Comparison of ENCODE assay signal across 10 mouse cellular contexts in the genomic region with DNA sequence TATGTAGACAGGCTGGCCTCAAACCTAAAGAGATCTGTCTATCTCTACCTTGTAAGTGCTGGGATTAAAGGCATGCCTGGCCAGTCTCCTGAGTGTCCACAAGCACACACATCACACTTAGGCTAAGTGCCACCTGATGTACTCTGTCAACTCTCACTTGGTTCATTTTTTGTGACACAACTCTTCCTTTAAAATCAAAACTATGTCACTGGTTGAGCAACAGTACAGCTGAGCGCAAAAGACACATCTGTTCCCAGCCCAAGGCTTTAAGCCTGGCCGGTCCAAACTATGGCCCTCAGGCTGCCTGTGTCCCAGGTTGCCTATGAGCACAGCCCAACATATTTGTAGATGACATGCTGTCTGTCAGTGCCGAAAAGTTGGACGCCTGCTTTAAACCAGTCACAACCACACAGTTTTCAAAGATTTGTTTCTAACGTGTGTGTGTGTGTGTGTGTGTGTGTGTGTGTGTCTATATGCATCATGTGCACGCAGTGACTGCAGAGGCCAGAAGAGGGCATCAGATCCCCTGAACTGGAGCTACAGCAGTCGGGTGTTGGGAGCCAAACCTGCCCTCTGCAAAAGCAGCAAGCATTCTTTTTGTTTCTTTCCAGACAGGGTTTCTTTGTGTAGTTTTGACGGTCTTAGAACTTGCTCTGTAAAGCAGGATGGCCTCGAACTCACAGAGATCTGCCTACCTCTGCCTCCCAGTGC. TPM values are rescaled to one million over a fixed set of nuclear protein-coding genes. Genes with fewer than 3 reads are reported as not detected.
DNase-seq lines count a peak whose midpoint lies in the region; ATAC-seq and TF ChIP-seq lines count a peak whose summit lies in the region.
"Had no signal": no experiment of that assay in that cellular context is flagged by ENCODE, and none has a peak within 500 bp of the region (broad histone marks: within the 10 kb centered on the region; RNA-seq: fewer than 3 reads in every experiment).

No protein-coding gene starts in this region.

- no peak overlapping the region for H3K9ac ChIP-seq in heart, adult 2 months (ENCODE audit: low read depth, low read length)
- H3K9ac ChIP-seq in liver, postnatal 0 days (replicated peaks), result no peak overlapping the region
- H3K9ac ChIP-seq in liver, embryonic 12.5 days, result no peak overlapping the region
- H3K9ac ChIP-seq in forebrain, embryonic 11.5 days (ENCODE audit: low read length), result no peak overlapping the region
- H3K9ac ChIP-seq: hindbrain, embryonic 12.5 days had no signal

- no peaks in the 10 kb centered on the region for H3K36me3 ChIP-seq in heart, adult 2 months (ENCODE audit: control insufficient read depth, insufficient read depth, low read length)
- peaks cover 11% of the 10 kb centered on the region for H3K36me3 ChIP-seq in liver, postnatal 0 days (replicated peaks; ENCODE audit: insufficient read depth, low read length)
- peaks cover 8% of the 10 kb centered on the region for H3K36me3 ChIP-seq in liver, embryonic 12.5 days
- peaks cover 13% of the 10 kb centered on the region for H3K36me3 ChIP-seq in splenic B cell, adult 2 months (ENCODE audit: control insufficient read depth, insufficient read depth, low read length, poor library complexity, severe bottlenecking)
- H3K36me3 ChIP-seq in forebrain, embryonic 11.5 days (ENCODE audit: control insufficient read depth, insufficient read depth, low read length), result no peaks in the 10 kb centered on the region

- no peak for TF ChIP-seq POLR2A in heart, adult 2 months (IDR thresholded peaks at IDR 0.05; ENCODE audit: insufficient read depth, low read depth, low read length)

- H3K4me1 ChIP-seq in heart, adult 2 months (ENCODE audit: control insufficient read depth, insufficient read depth, low read length), result peaks cover 24% of the 10 kb centered on the region
- peaks cover 26% of the 10 kb centered on the region for H3K4me1 ChIP-seq in liver, postnatal 0 days (ENCODE audit: insufficient read depth)
- H3K4me1 ChIP-seq in liver, embryonic 12.5 days, result 0 out of 2 replicates have a peak, but pooled peaks cover 6% of the 10 kb centered on the region
- no peaks in the 10 kb centered on the region for H3K4me1 ChIP-seq in forebrain, embryonic 11.5 days (replicated peaks; ENCODE audit: control insufficient read depth, insufficient read depth, low read length)

- 88% methylated on average over 9 of the region's 9 CpGs for WGBS in heart, adult 2 months
- 89% methylated on average over 9 of the region's 9 CpGs for WGBS in liver, postnatal 0 days (ENCODE audit: insufficient replicate concordance)
- 85% methylated on average over 9 of the region's 9 CpGs for WGBS in liver, embryonic 12.5 days (ENCODE audit: insufficient replicate concordance)
- WGBS in forebrain, embryonic 11.5 days, result 93% methylated on average over 9 of the region's 9 CpGs

- H3K9me3 ChIP-seq in liver, postnatal 0 days (ENCODE audit: low read length), result no peaks in the 10 kb centered on the region
- no peaks in the 10 kb centered on the region; the same call in 1 of the 2 replicates for H3K9me3 ChIP-seq in liver, embryonic 12.5 days (replicated peaks)
- H3K9me3 ChIP-seq in forebrain, embryonic 11.5 days (ENCODE audit: control insufficient read depth, low read length), result no peaks in the 10 kb centered on the region; the same call in 1 of the 2 replicates
- H3K9me3 ChIP-seq: hindbrain, embryonic 12.5 days had no signal

- TF ChIP-seq CTCF in heart, adult 2 months (IDR thresholded peaks at IDR 0.05), result peak; percentile 29
- TF ChIP-seq CTCF in liver, postnatal 0 days (IDR thresholded peaks at IDR 0.05; ENCODE audit: low read depth), result peak; percentile 44

- intact Hi-C loops in heart, adult 2 months (cut with DNase I), result no loop called here
- intact Hi-C loops in heart, postnatal 10 days (cut with DNase I), result no loop called here

- H3K27ac ChIP-seq in heart, adult 2 months, result peak overlapping the region; percentile 33; the same call in 1 of the 2 replicates
- H3K27ac ChIP-seq in liver, postnatal 0 days (ENCODE audit: low read depth), result no peak overlapping the region; the same call in 1 of the 2 replicates
- H3K27ac ChIP-seq in liver, embryonic 12.5 days, result no peak overlapping the region
- H3K27ac ChIP-seq in forebrain, embryonic 11.5 days (ENCODE audit: low read depth, low read length), result no peak overlapping the region
- H3K27ac ChIP-seq: hindbrain, embryonic 12.5 days had no signal

- H3K4me3 ChIP-seq in heart, adult 2 months, result no peak overlapping the region
- no peak overlapping the region for H3K4me3 ChIP-seq in liver, postnatal 0 days (ENCODE audit: low read depth, low read length)
- no peak overlapping the region for H3K4me3 ChIP-seq in liver, embryonic 12.5 days
- H3K4me3 ChIP-seq in forebrain, embryonic 11.5 days (ENCODE audit: low read depth, low read length), result no peak overlapping the region
- H3K4me3 ChIP-seq: hindbrain, embryonic 12.5 days; myocyte had no signal

- no peaks in the 10 kb centered on the region for H3K27me3 ChIP-seq in heart, adult 2 months (ENCODE audit: control insufficient read depth, insufficient read depth, low read length)
- H3K27me3 ChIP-seq in liver, postnatal 0 days (ENCODE audit: insufficient read depth, low read length), result no peaks in the 10 kb centered on the region
- H3K27me3 ChIP-seq in liver, embryonic 12.5 days (replicated peaks), result no peaks in the 10 kb centered on the region
- no peaks in the 10 kb centered on the region for H3K27me3 ChIP-seq in splenic B cell, adult 2 months (ENCODE audit: control insufficient read depth, insufficient read depth, low read length, poor library complexity, severe bottlenecking)
- H3K27me3 ChIP-seq in forebrain, embryonic 11.5 days (ENCODE audit: control insufficient read depth, insufficient read depth, low read length), result no peaks in the 10 kb centered on the region
- H3K27me3 ChIP-seq: hindbrain, embryonic 12.5 days had no signal

- no peak overlapping the region for H3K4me2 ChIP-seq in liver, postnatal 0 days (ENCODE audit: low read depth, low read length)
- no peak overlapping the region for H3K4me2 ChIP-seq in liver, embryonic 12.5 days
- no peak overlapping the region for H3K4me2 ChIP-seq in forebrain, embryonic 11.5 days (ENCODE audit: low read depth, low read length, severe bottlenecking)
- H3K4me2 ChIP-seq: hindbrain, embryonic 12.5 days had no signal

- TF ChIP-seq EP300 in heart, adult 2 months (IDR thresholded peaks at IDR 0.05; ENCODE audit: insufficient read depth, low read depth, low read length), result no peak
- TF ChIP-seq EP300 in liver, postnatal 0 days (IDR thresholded peaks at IDR 0.05; ENCODE audit: low read depth), result no peak

- no peaks in the 10 kb centered on the region for H3K79me2 ChIP-seq in heart, adult 2 months (replicated peaks; ENCODE audit: control insufficient read depth, insufficient read depth, low read length)

- DNase-seq in heart, adult 2 months, result peak in 1 of 2 experiments; percentile 34
- DNase-seq in heart, postnatal 10 days, result no peak
- no peak for DNase-seq in liver, postnatal 0 days
- DNase-seq in ZHBTc4 (ENCODE audit: low read depth, low spot score), result peak; percentile 66
- peak; percentile 48 for DNase-seq in splenic B cell, adult 2 months (ENCODE audit: low read depth, low spot score)
- no peak for DNase-seq in forebrain, embryonic 11.5 days (ENCODE audit: low spot score)
- DNase-seq: adrenal gland, adult 8-10 months had no signal

- ATAC-seq in liver, postnatal 0 days, result peak; percentile 8; the same call in 1 of the 2 replicates
- no peak for ATAC-seq in liver, embryonic 12.5 days
- ATAC-seq in forebrain, embryonic 11.5 days (replicated peaks; ENCODE audit: low FRiP score), result no peak

RNA-seq across cellular contexts. Expression of gene Sh3bp5, which starts 40.9 kb away (rescaled TPM):
- total RNA-seq in heart, adult 2 months (2021), result 10 to 100 TPM; 51.0 to 58.3 TPM
- 27.0 and 37.1 TPM in 2 replicates for polyA plus RNA-seq in heart, adult 2 months (2012; rRNA removed)
- 10 to 100 TPM; 59.7 to 65.1 TPM for total RNA-seq in heart, postnatal 10 days (2021)
- 29.7 and 31.8 TPM in 2 replicates for polyA plus RNA-seq in liver, postnatal 0 days (2015; fragmentation: Nextera tagmentation; extraction: Ambion mirVana)
- 13.8 and 15.1 TPM in 2 replicates for polyA plus RNA-seq in liver, embryonic 12.5 days (2016; fragmentation: Nextera tagmentation; extraction: Ambion mirVana)
- polyA plus RNA-seq in forebrain, embryonic 11.5 days (2014; fragmentation: Nextera tagmentation; extraction: Ambion mirVana), result 15.8 and 17.4 TPM in 2 replicates

RNA-seq across cellular contexts. Expression of gene Capn7, which starts 58.5 kb away (rescaled TPM):
- total RNA-seq in heart, adult 2 months (2021), result 10 to 100 TPM; 29.6 to 32.5 TPM
- 15.3 and 30.1 TPM in 2 replicates for polyA plus RNA-seq in heart, adult 2 months (2012; rRNA removed)
- 10 to 100 TPM; 29.8 to 37.9 TPM for total RNA-seq in heart, postnatal 10 days (2021)
- polyA plus RNA-seq in liver, postnatal 0 days (2015; fragmentation: Nextera tagmentation; extraction: Ambion mirVana), result 10.3 and 12.4 TPM in 2 replicates
- polyA plus RNA-seq in liver, embryonic 12.5 days (2016; fragmentation: Nextera tagmentation; extraction: Ambion mirVana), result 24.1 and 24.5 TPM in 2 replicates
- 36.2 and 41.2 TPM in 2 replicates for polyA plus RNA-seq in forebrain, embryonic 11.5 days (2014; fragmentation: Nextera tagmentation; extraction: Ambion mirVana)

Comparison
In these comparisons a context has a peak if more than half of its experiments do, and no peak if none do; other contexts are left out.
1. DNase-seq: peak in ZHBTc4 (single experiment) and splenic B cell, adult 2 months (single experiment); none in heart, postnatal 10 days (0 of 2), liver, postnatal 0 days (single experiment) and forebrain, embryonic 11.5 days (single experiment).